Mouse (Mus musculus) left cerebral cortex, adult 9 months (tissue): ENCODE measurements at regions not wholly inside any gene's neighbourhood (a gene's known extent, or its start where the extent isn't known, plus 50 kb on each side); places are given as distances from the start of the nearest gene placed in this dataset.

Experiments
- DNase-seq, 2 experiments: peaks; one replicate each; pipeline ENCODE4 v3.0.0; 2022; ENCODE audit warnings: low spot score in 2 of 2

GRCm38 (mm10) chr12:11981743-11982142 lies 280.2 kb upstream of the Fam49a start:
- DNase-seq = no peak

GRCm38 (mm10) chr12:11993513-11993912 lies 268.4 kb upstream of the Fam49a start:
- peak; percentile 13 to 32 for DNase-seq

GRCm38 (mm10) chr12:11999199-11999598 lies 262.7 kb upstream of the Fam49a start:
- no peak for DNase-seq

DNA sequence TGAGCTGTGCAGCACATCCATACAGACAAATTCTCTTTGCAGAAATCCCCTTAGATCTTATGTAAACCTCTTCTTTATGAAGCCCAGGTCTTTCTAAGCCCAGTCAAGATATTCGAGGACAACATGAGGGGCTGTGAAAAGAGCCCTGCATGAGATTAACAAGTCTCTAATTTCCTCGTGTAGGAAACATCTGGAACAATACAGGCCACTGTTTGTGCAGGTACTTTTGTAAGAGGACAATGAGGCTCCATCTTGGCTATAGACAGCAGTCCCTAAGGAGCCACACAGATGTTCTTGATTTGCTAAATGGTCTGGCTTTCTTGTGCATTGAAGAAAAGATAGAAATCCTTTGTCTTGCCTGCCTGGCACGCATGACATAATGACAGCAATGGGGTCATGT lies 259.5 kb upstream of the Fam49a start:
- no peak for DNase-seq

GRCm38 (mm10) chr12:12010592-12010991 lies 251.3 kb upstream of the Fam49a start:
- DNase-seq = no peak

DNA sequence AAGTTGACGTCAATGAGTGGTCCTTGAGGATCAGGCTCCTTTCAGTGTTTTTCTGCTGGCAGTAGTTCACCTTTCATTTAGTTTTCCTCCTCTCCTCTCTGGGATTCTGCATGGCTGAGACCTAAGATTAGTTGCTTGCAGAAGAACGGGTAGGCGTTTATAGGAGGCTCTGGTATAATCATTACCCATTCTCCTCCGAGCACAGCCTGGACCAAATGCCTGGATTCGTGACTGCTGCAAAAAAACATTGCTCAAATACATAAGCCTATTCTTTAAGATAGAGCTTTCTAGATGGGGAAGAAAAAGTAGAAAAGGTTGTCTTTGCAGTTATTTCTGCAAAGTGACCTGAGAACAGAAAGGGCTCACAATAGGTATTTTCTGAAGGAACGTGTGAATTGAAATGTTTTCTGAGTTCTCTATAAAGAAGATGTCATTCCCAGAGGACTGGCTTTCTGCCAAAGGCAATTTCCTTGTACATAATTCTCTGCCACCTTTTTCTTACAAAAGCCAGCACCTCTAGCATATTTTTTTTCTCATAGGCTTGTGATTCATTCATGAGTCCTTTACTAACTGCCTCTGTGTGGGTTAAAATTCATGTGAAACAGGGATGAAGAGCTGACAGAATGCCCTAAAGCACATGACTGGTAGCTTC lies 238.0 kb upstream of the Fam49a start:
- DNase-seq = peak; percentile 40 to 69

GRCm38 (mm10) chr12:12030039-12030550 lies 231.8 kb upstream of the Fam49a start:
- DNase-seq = no peak

DNA sequence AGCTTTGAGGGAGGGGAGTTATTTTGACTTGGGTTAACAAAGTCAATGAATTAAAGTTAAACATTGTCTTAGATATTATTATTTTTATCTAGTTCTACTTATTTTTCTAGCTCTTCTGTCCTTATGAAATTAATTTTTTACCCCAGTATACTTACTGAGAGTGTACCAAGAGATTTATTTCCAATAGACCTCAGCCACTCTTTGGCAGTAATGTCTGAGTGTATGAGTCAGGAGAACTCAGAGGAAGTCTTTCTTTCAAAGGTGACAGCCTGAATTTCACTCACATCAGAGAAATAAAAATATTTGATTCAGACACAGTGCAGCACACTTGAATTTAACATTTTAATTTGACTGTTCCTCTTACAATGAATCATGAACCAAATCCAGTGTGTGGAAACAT lies 227.4 kb upstream of the Fam49a start:
- no peak for DNase-seq

- DNase-seq = no peak
Measured at GRCm38 (mm10) chr12:12039217-12039616, 222.7 kb upstream of the Fam49a start.

DNA sequence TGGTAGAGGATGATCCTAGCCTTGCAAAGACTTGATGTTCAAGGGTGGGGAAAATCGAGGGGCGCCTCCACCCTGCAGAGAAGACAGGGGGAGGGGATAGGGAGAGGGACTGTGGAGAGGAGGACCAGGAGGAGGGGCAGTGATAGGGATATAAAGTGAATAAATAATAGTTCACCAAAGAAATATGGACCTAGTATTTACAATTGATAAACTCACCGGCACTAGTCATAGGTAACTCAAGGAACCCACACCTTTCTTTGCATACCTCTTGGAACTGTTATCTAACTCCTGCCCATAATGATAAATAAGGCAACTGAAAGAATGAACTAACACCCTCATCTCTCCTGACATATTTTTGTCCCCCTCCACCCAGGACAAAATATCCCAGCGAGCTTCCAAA lies 199.7 kb upstream of the Fam49a start:
- no peak for DNase-seq

- DNase-seq = peak; percentile 0 to 20
Measured at GRCm38 (mm10) chr12:12063910-12064309, 198.0 kb upstream of the Fam49a start.

DNA sequence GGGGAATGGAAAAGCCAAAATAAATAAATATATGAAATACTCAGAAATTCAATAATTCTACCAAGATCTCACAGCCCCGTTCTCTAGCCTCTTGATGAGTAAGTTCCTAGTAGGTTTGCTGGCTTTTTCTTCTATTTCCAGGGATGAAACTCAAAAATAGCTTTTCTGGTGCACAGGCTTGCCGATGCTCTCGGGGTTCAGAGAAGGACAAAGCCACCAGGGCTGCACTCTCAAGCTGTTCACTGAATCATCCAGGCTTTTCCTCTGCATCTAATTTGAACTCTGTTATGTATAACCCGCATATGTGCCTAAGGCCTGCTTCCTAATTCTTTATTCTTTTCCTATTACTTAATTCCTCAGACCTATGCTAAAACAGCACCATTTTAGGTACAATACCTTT lies 197.5 kb upstream of the Fam49a start:
- peak; percentile 7 to 31 for DNase-seq

DNA sequence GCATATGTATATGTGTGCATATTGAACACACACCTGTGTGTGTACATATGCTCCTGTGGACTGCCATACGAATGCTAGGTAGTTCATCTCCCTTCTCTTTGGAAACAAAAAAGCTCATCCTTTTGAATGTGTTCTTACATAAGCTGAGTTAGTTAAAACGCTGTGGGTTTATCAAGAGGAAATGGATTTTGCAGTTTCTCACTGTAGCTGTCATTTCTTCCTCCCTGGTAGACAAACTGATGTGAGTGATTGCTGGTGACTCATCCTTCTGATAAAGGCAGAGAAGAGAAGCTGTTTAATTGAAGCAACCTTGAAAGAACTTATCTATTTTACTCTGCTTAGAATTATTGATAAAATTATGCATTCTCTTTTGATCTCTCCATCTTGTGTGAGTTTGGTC lies 173.6 kb upstream of the Fam49a start:
- peak in 1 of 2 experiments; percentile 4 for DNase-seq
